Mouse (Mus musculus) kidney, adult 9 months (tissue): Measurements from ENCODE around the gene Spsb2.
"Not testable (repeated sequence)": the region's sequence is repeated elsewhere in the genome, so short reads cannot be mapped to it uniquely, and the experiment has no call there.

Experiments
- DNase-seq: peaks from one replicate; pipeline ENCODE4 v3.0.0; 2022

Gene Spsb2

DNA sequence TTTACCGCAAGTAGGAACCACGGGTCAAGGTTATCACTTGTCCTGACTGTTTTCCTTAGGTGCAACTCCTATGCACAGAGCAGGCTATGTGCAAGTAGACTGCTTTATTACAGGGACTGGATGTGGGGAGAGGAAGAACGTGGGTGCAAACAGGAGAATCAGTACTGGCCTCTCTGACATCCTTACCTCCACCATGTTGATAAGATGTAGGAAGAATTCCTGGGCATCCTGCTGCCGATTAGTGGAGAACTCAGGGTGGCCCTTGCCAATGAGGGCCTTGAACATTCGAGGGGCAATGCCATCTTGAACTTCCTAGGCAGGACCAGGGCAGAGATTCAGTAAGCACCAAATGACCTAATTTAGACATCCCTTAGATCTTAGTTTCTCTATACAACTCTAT, 12.4 kb downstream of the Spsb2 start:
- DNase-seq = no peak

- DNase-seq = no peak
Observed at GRCm38 (mm10) chr6:124822049-124822448, 13.6 kb downstream of the Spsb2 start.

GRCm38 (mm10) chr6:124828101-124828592, 19.7 kb downstream of the Spsb2 start:
- DNase-seq = peak; percentile 68

- DNase-seq = peak; percentile 100
Observed at GRCm38 (mm10) chr6:124828868-124829798, 20.7 kb downstream of the Spsb2 start, which contains the start of the genes Usp5 and Cdca3. TSS of gene Usp5 (minus strand) at chr6:124829484. TSS of gene Cdca3 (plus strand) at chr6:124829547.

- peak; percentile 98 for DNase-seq
Observed at GRCm38 (mm10) chr6:124829799-124830700, 21.6 kb downstream of the Spsb2 start.

GRCm38 (mm10) chr6:124831199-124831598, 22.7 kb downstream of the Spsb2 start:
- not testable (repeated sequence) for DNase-seq

DNA sequence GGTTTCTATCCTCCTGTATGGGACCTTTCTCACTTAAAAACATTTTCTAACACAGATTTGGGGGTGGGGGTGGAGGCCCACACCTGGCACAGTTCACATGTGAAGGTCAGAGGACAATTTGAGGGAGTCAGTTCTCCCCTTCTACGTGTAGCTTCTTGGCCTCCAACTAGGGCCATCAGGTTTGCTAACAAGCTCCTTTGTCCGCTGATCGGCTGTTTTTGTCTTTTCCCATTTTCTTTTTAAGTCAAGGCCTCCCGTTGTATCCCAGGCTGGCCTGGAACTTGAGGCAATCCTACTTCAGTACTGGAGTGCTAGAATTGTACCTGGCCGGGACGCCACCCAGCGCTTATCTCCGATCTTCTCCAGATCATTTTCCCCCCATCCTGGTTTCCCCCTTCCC, 23.2 kb downstream of the Spsb2 start:
- no peak for DNase-seq

DNA sequence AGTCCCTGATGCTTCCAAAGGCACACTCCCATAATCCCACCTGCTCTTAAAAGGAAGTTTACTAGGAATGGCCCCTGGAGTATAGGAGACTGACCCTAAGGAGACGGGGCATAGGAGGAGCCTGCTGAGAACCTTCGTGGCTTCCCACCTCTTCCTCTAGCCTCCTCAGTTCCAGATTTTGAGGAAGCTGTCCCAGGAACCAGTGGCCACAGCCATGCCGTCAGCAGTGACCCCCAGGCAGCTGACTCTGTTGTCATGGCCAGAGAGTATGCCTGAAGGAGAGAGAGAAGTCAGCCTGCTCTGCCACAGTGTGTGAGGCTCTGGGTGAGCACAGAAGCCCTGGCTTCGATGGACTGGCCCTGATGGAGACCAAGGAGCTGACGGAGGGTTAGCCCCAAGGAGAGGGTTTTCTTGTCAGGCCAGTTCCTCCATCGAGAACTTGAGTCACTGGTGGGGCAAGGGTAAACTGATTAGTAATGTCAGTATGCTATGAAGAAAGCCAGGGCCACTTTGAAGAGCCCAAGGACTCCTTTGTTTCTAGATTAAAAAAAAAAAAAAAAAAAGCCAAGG, 26.1 kb downstream of the Spsb2 start:
- no peak for DNase-seq

- no peak for DNase-seq
Observed at GRCm38 (mm10) chr6:124835531-124835930, 27.1 kb downstream of the Spsb2 start.

- DNase-seq = no peak
Observed at GRCm38 (mm10) chr6:124836411-124836810, 27.9 kb downstream of the Spsb2 start.

GRCm38 (mm10) chr6:124839805-124840204, 31.3 kb downstream of the Spsb2 start:
- DNase-seq = no peak

- DNase-seq = no peak
Observed at GRCm38 (mm10) chr6:124840241-124841167, 32.0 kb downstream of the Spsb2 start, which contains the start of gene Gnb3. TSS of gene Gnb3 (minus strand) at chr6:124840275.

GRCm38 (mm10) chr6:124847305-124847704, 38.8 kb downstream of the Spsb2 start:
- peak; percentile 93 for DNase-seq

- no peak for DNase-seq
Observed at GRCm38 (mm10) chr6:124850535-124850934, 42.1 kb downstream of the Spsb2 start.

GRCm38 (mm10) chr6:124854647-124855046, 46.2 kb downstream of the Spsb2 start:
- no peak for DNase-seq

DNA sequence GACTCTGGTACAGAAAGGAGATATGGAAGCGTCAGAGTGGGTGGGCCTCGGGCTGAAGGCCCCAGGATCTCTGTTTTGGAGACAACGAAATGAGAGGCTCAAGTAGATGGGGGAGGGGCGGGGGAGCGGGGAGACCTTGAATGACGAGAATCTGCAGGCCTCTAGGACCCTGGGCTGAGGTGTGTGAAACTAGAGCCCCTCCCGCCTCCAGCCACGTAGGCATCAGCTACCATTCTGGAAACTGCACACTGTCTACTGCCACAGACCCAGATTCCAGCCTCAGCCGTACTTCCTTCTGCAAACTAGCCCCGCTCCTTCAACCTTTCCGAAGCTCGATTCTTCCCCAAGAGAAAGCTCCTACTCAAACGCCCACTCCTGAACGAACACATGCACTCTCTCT, 47.9 kb downstream of the Spsb2 start:
- DNase-seq = no peak

- peak; percentile 78 for DNase-seq
Observed at GRCm38 (mm10) chr6:124856916-124857839, 48.7 kb downstream of the Spsb2 start, which contains the start of gene P3h3. TSS of gene P3h3 (minus strand) at chr6:124857752.

DNA sequence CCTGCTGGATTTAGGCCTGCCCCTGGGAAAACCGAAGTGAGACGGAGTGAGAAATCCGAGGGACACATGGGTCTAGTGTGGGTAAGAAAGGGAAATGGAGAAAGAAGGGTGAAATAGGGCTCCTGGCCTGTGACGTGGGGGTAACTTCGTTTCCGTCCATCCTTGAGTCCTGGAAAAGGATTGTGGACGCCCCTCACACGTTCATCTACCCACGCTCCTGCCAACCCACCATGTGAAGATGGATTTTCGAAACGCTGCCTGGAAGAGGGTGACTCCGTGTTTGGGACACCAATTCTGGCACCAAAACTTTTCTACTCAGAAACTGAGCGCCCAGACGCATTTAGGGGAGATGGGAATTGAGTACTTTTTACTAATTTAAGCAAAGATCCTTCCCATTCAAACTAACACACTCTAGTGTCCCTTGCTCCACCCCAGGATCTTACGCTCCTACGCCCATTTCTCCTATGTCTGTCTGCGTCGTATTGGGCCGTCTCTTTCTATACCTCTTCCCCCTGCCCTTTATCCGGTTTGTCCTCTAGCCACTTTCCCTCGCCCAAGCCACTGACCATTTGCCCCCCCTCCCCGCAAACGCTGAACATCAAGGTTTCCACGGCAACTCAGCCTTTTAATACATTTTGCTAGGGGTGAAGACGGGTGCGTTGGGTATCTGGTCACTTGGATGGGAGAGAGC, 49.5 kb downstream of the Spsb2 start:
- DNase-seq = no peak

DNA sequence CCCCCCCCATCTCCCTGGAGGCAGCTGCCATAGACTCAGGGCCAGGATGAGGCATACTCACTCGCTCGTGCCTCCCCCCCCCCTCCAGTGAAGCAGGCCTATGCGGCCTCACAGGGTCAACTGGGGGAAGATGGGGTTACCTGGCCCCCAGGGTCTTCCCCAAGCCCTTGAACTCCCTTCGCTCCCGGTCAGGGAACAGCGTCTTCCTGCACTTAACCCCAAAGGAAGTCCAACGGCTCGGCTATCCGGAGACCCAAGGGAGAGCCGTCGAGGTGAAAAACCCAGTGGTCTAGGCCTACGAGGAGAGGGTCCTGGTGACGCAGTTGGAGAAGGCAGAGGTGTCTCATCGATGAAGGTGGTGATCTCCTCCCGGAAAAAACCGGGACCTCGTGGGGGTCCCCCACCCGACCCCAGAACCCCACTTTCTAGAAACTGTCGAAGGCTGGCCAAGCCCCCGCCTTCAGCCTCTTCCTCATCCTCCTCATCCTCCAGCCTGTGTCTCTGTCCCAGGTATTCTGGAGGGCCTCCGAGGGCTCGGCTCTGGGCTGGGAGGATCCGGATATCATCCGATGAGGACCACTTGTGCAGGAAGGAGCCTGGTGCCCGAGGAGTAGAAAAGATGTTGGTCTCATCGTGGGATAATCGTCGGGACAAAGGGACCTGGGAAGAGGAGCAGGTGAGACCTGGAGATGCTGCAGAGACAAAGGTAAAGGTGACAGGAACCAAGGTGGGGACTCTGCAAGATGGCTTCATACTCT, 50.3 kb downstream of the Spsb2 start:
- no peak for DNase-seq
